Mouse (Mus musculus) liver, embryonic 14.5 days (tissue): Measurements from ENCODE around the gene Cbs. TPM values are rescaled to one million over a fixed set of nuclear protein-coding genes. Genes with fewer than 3 reads are reported as not detected.

Experiments used
- ATAC-seq: fragments of 200-750 bp; cut with Nextera tagmentation; 2 replicates; pipeline ENCODE4 v1.8.0; 2017; ENCODE audit warnings: moderate number of reproducible peaks, mild to moderate bottlenecking, moderate library complexity; ENCODE audit not compliant: insufficient read depth
- DNase-seq, 3 experiments: peaks; one replicate each; pipeline ENCODE4 v3.0.0-alpha.2; 2012 to 2013; ENCODE audit warnings: low read depth in 3 of 3, low spot score in 3 of 3
- H3K27ac ChIP-seq: fragments of 300-500 bp; sonication (generic); 2 replicates; pipeline ENCODE4 v1.5.1; 2014; ENCODE audit warnings: moderate library complexity, mild to moderate bottlenecking, control low read depth, inconsistent platforms
- H3K27me3 ChIP-seq: fragments of 300-500 bp; sonication (generic); 2 replicates; pipeline ENCODE4 v1.6.1; 2014; ENCODE audit warnings: mild to moderate bottlenecking, low read length, moderate library complexity; ENCODE audit not compliant: control insufficient read depth, insufficient read depth
- H3K36me3 ChIP-seq: fragments of 300-500 bp; sonication (generic); replicated peaks from 2 replicates; pipeline ENCODE4 v1.6.1; 2014; ENCODE audit warnings: low read depth; ENCODE audit not compliant: control insufficient read depth, insufficient read depth
- H3K4me1 ChIP-seq, 2 experiments: fragments of 200-500 bp in 1 of 2; fragments of 300-500 bp in 1 of 2; sonication (generic) in 1 of 2; replicated peaks; 2 replicates each; pipeline ENCODE4 v1.6.1; 2012 to 2014; ENCODE audit warnings: antibody characterized with exemption in 1 of 2, inconsistent platforms in 1 of 2, low read length in 1 of 2; ENCODE audit not compliant: control insufficient read depth in 2 of 2, insufficient read depth in 2 of 2
- H3K4me2 ChIP-seq: fragments of 300-500 bp; sonication (generic); 2 replicates; pipeline ENCODE4 v1.6.1; 2014; ENCODE audit warnings: low read depth, mild to moderate bottlenecking, control low read depth, moderate library complexity
- H3K4me3 ChIP-seq, 2 experiments: fragments of 200-500 bp in 1 of 2; fragments of 300-500 bp in 1 of 2; sonication (generic) in 1 of 2; 2 replicates each; pipeline ENCODE4 v1.5.1; 2012 to 2014; ENCODE audit warnings: low read depth in 2 of 2, low read length in 2 of 2, mild to moderate bottlenecking in 2 of 2, control low read depth in 1 of 2, inconsistent platforms in 1 of 2, moderate library complexity in 1 of 2; ENCODE audit not compliant: insufficient read depth in 1 of 2
- H3K9ac ChIP-seq: fragments of 300-500 bp; sonication (generic); replicated peaks from 2 replicates; pipeline ENCODE4 v1.6.1; 2014; ENCODE audit warnings: mild to moderate bottlenecking, control low read depth, moderate library complexity
- H3K9me3 ChIP-seq: fragments of 300-500 bp; sonication (generic); 2 replicates; pipeline ENCODE4 v1.6.1; 2016; ENCODE audit warnings: low read length, mixed read lengths; ENCODE audit not compliant: control insufficient read depth
- CTCF ChIP-seq: IDR thresholded peaks from 2 replicates; pipeline ENCODE4 v1.5.1; 2016; ENCODE audit warnings: antibody characterized with exemption, low read depth, control low read depth
- EP300 ChIP-seq: IDR thresholded peaks from 2 replicates; pipeline ENCODE4 v1.6.1; 2016; ENCODE audit warnings: antibody characterized with exemption, low read depth
- WGBS: fragments of 180-500 bp; shearing (Covaris S2); extraction: QIAGEN DNeasy Blood & Tissue Kit; methylation state at CpG from one replicate; pipeline ENCODE4 v1.1.7; 2014; ENCODE audit not compliant: insufficient replicate concordance; 5-methylcytosine and 5-hydroxymethylcytosine counted together
- polyA plus RNA-seq, 2 experiments: library from polyadenylated mRNA; depleted of rRNA in 1 of 2; stranded (reverse) in 1 of 2; unstranded in 1 of 2; fragments of >200 nt; fragmentation: Nextera tagmentation in 1 of 2; extraction: Ambion mirVana in 1 of 2; gene quantifications; 2 replicates each; pipeline versions ENCODE4 v1.2.1 to v1.2.3; 2012 to 2014

The Cbs gene
- polyA plus RNA-seq, 2 experiments: 14.6 to 14.9 TPM

DNA sequence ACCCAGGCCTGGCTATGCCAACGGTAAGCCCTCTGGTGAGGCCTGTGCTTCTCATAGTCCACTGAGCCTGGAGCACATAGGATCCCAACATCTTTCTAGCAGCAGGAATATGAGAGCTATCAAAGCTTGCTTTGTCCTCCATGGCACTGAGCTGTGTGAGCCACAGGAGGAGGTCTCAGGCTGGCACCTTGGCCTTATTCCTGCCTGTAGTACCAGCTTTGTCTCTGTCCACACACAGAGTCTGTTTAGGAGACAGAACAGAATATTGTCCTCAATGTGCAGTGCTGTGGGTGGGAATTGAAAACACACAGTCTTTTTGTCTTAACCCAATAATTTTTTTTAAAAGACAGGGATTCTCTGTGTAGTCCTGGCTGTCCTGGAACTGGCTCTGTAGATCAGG lies 37.4 kb upstream of the Cbs start:
- H3K36me3 ChIP-seq: no peaks in the 10 kb centered on the region

DNA sequence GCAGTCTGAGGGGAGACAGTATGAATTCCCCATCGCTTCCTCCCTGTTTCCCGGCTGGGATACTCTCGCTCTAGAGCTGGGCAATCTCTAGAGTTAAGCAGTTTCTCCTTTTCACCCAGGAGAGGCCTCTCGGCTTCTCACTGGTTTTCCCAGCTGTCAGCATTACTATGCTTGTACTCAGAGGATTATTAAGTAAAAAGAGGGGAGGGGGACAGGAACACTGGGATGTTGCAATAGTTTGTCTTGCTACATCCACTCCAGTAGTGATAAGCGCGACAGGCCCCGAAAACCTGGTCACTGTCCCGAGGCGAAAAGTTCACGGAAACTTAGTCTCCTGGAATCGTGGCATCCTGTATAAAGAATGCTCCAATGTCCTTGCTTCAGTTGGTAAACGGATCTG lies 35.2 kb upstream of the Cbs start:
- ATAC-seq (no peak), DNase-seq (no peak)
- Histone ChIP-seq H3K4me1 (peaks cover 0 to 4% of the 10 kb centered on the region in 2 experiments; a peak in 1 of 4 replicates), H3K9me3 (no peaks in the 10 kb centered on the region), H3K4me2 (no peak overlapping the region), H3K4me3 (no peak overlapping the region), H3K9ac (no peak overlapping the region), H3K27ac (no peak overlapping the region), H3K36me3 (no peaks in the 10 kb centered on the region), H3K27me3 (no peaks in the 10 kb centered on the region)
- WGBS: 62% methylated on average over 12 of the region's 12 CpGs
- TF ChIP-seq CTCF (no peak), EP300 (no peak)

More for the DNA sequence above, 37.4 kb upstream of the Cbs start:
- TF ChIP-seq EP300 (no peak), CTCF (no peak)
- H3K9ac ChIP-seq: no peak overlapping the region
- no peak overlapping the region for H3K4me3 ChIP-seq
- no peaks in the 10 kb centered on the region for H3K9me3 ChIP-seq
- 79% methylated on average over 1 of the region's 1 CpGs for WGBS
- H3K4me2 ChIP-seq: no peak overlapping the region
- no peak for ATAC-seq
- H3K4me1 ChIP-seq: peaks cover 0 to 4% of the 10 kb centered on the region in 2 experiments; a peak in 1 of 4 replicates
- no peak overlapping the region for H3K27ac ChIP-seq
- H3K27me3 ChIP-seq: no peaks in the 10 kb centered on the region
- no peak for DNase-seq

DNA sequence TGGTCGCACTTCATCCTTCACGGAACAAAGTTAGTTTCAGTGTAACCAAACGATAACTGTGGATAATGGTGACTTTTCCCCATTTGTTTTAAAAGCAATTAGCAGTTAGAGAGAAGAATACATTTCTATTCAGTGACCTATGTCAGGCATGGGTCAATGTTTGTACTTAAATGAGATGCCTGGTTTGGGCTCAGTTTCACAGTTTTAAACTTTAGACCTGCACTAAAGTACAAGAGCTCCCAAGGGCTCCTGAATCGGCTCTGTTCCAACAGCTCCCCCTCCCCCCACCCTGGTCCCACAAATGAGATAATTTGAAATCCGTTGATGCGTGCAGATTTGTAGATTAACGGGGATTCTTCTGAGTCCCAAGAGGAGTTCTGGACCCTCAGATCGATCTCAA lies 34.7 kb upstream of the Cbs start:
- ATAC-seq (no peak), DNase-seq (no peak)
- H3K36me3 ChIP-seq: no peaks in the 10 kb centered on the region
- no peak overlapping the region for H3K4me3 ChIP-seq
- H3K27ac ChIP-seq: no peak overlapping the region
- no peaks in the 10 kb centered on the region for H3K9me3 ChIP-seq
- WGBS: 64% methylated on average over 8 of the region's 8 CpGs
- H3K27me3 ChIP-seq: no peaks in the 10 kb centered on the region
- TF ChIP-seq CTCF (no peak), EP300 (no peak)
- H3K9ac ChIP-seq: no peak overlapping the region
- no peak overlapping the region for H3K4me2 ChIP-seq
- H3K4me1 ChIP-seq: peaks cover 0 to 4% of the 10 kb centered on the region in 2 experiments; a peak in 1 of 4 replicates

DNA sequence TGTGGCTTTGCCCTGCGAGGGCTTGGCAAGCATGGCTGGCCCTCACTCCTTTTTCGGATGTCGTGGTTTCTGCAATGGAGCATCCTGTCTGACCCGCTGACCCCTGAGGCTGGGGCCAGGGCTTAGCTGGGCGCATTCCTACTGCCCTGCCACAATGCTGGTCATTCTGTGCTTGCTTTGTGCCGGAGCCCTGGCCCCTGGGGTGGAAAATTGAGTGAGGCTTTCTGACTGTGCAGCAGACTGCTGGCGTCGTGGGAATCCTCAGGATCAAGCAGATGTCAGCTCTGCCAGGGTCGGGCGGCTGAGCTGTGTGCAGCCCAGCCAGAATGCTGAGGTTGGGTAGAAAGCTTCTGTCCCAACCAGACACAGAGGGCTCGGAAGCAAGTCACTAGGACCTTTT lies 33.1 kb upstream of the Cbs start:
- TF ChIP-seq EP300 (no peak), CTCF (no peak)
- ATAC-seq (no peak), DNase-seq (no peak)
- Histone ChIP-seq H3K4me2 (no peak overlapping the region), H3K9me3 (no peaks in the 10 kb centered on the region), H3K27me3 (no peaks in the 10 kb centered on the region), H3K36me3 (no peaks in the 10 kb centered on the region), H3K27ac (no peak overlapping the region), H3K4me3 (no peak overlapping the region), H3K4me1 (peaks cover 0 to 4% of the 10 kb centered on the region in 2 experiments; a peak in 1 of 4 replicates), H3K9ac (no peak overlapping the region)
- 45% methylated on average over 11 of the region's 11 CpGs for WGBS

DNA sequence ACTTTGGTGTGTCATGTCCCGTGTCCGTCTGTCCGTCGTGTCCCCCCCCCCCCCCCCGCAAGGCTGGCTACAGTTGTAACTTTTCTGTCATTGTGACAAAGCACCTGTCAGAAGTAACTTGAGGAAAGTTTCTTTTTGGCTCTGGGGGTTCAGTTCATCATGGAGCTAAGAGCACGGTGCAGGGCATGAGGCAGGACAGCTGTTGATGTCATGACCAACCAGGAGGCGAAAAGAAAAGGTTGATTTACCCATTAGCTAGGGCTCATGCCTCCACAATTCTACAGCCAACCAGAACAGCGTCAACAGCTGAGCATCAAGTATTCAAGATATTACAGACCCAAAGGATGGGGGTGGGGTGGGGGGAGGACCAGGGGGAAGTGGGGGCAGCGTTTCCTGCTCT lies 31.3 kb upstream of the Cbs start:
- no peak overlapping the region for H3K4me3 ChIP-seq
- no peaks in the 10 kb centered on the region for H3K9me3 ChIP-seq
- H3K27me3 ChIP-seq: no peaks in the 10 kb centered on the region
- no peak overlapping the region for H3K9ac ChIP-seq
- no peak for ATAC-seq
- H3K4me1 ChIP-seq: peaks cover 0 to 4% of the 10 kb centered on the region in 2 experiments; a peak in 1 of 4 replicates
- no peak overlapping the region for H3K4me2 ChIP-seq
- TF ChIP-seq CTCF: no peak
- TF ChIP-seq EP300: no peak
- WGBS: 63% methylated on average over 7 of the region's 9 CpGs
- no peak for DNase-seq
- no peak overlapping the region for H3K27ac ChIP-seq
- no peaks in the 10 kb centered on the region for H3K36me3 ChIP-seq
